In genomic region chr14:30625856-30626726, GRCm38 (mm10) we compare ENCODE assay signal across 8 mouse cellular contexts. TPM values are rescaled to one million over a fixed set of nuclear protein-coding genes. Genes with fewer than 3 reads are reported as not detected.
A peak's percentile ranks its signal among the peaks of the same experiment; 100 is the strongest.
DNase-seq lines count a peak whose midpoint lies in the region; ATAC-seq and TF ChIP-seq lines count a peak whose summit lies in the region.

Gene Prkcd (minus strand): TSS chr14:30626210.

- peak; percentile 84 for ATAC-seq in heart, embryonic 16.5 days (replicated peaks; ENCODE audit: extremely low read depth, insufficient read depth, low FRiP score)
- ATAC-seq in liver, postnatal 0 days = peak; percentile 76
- peak; percentile 63 for ATAC-seq in neural tube, embryonic 13.5 days (ENCODE audit: low read depth)

- H3K4me3 ChIP-seq in ES-Bruce4 (ENCODE audit: low read depth, low read length) = peak within 1 kb of the TSS; percentile 73
- peak within 1 kb of the TSS; percentile 58 for H3K4me3 ChIP-seq in forebrain, embryonic 10.5 days
- peak within 1 kb of the TSS; percentile 65 for H3K4me3 ChIP-seq in heart, embryonic 16.5 days (ENCODE audit: low read length)
- peak within 1 kb of the TSS; percentile 83 for H3K4me3 ChIP-seq in liver, postnatal 0 days (ENCODE audit: low read depth, low read length)
- H3K4me3 ChIP-seq in neural tube, embryonic 13.5 days = peak within 1 kb of the TSS; percentile 58
- H3K4me3 ChIP-seq in thymus, adult 2 months (ENCODE audit: control insufficient read depth, insufficient read depth, low read length) = peak within 1 kb of the TSS; percentile 90

- H3K9me3 ChIP-seq in ES-Bruce4 (replicated peaks; ENCODE audit: control insufficient read depth, insufficient read depth, low read length, poor library complexity, severe bottlenecking) = no peaks in the 10 kb centered on the region
- no peaks in the 10 kb centered on the region for H3K9me3 ChIP-seq in forebrain, embryonic 10.5 days
- H3K9me3 ChIP-seq in heart, embryonic 16.5 days (replicated peaks; ENCODE audit: control insufficient read depth, low read length) = no peaks in the 10 kb centered on the region
- H3K9me3 ChIP-seq in liver, postnatal 0 days (ENCODE audit: low read length) = no peaks in the 10 kb centered on the region
- no peaks in the 10 kb centered on the region for H3K9me3 ChIP-seq in neural tube, embryonic 13.5 days

- TF ChIP-seq CTCF in ES-Bruce4 (IDR thresholded peaks at IDR 0.05; ENCODE audit: low read depth, low read length) = no peak
- TF ChIP-seq CTCF in liver, postnatal 0 days (IDR thresholded peaks at IDR 0.05; ENCODE audit: low read depth) = no peak
- no peak for TF ChIP-seq CTCF in thymus, adult 2 months (IDR thresholded peaks at IDR 0.05; ENCODE audit: borderline replicate concordance, control insufficient read depth, extremely low read depth, insufficient read depth, low read length, poor library complexity)

- peak within 1 kb of the TSS; percentile 82 for H3K9ac ChIP-seq in ES-Bruce4 (ENCODE audit: low read depth, poor library complexity, severe bottlenecking)
- peak within 1 kb of the TSS; percentile 75 for H3K9ac ChIP-seq in heart, embryonic 16.5 days (ENCODE audit: low read length)
- peak within 1 kb of the TSS; percentile 82 for H3K9ac ChIP-seq in liver, postnatal 0 days (replicated peaks)
- peak within 1 kb of the TSS; percentile 73 for H3K9ac ChIP-seq in neural tube, embryonic 13.5 days

- 1% methylated on average over 71 of the region's 71 CpGs for WGBS in forebrain, embryonic 10.5 days
- 1% methylated on average over 71 of the region's 71 CpGs for WGBS in heart, embryonic 16.5 days
- under 1% methylated on average over 51 of the region's 71 CpGs for WGBS in liver, postnatal 0 days (ENCODE audit: insufficient replicate concordance)
- 1% methylated on average over 51 of the region's 71 CpGs for WGBS in neural tube, embryonic 13.5 days
- WGBS in thymus, adult 2 months = 1% methylated on average over 71 of the region's 71 CpGs

- peak within 1 kb of the TSS; percentile 84 for H3K4me2 ChIP-seq in heart, embryonic 16.5 days (ENCODE audit: low read depth, low read length)
- H3K4me2 ChIP-seq in liver, postnatal 0 days (ENCODE audit: low read depth, low read length) = peak within 1 kb of the TSS; percentile 85
- peak within 1 kb of the TSS; percentile 65 for H3K4me2 ChIP-seq in neural tube, embryonic 13.5 days

- TF ChIP-seq EP300 in ES-Bruce4 (IDR thresholded peaks at IDR 0.05; ENCODE audit: insufficient read depth, low read depth, low read length) = no peak
- no peak for TF ChIP-seq EP300 in liver, postnatal 0 days (IDR thresholded peaks at IDR 0.05; ENCODE audit: low read depth)

- no peaks in the 10 kb centered on the region for H3K4me1 ChIP-seq in ES-Bruce4 (ENCODE audit: control insufficient read depth, insufficient read depth, low read length)
- peaks cover 51% of the 10 kb centered on the region for H3K4me1 ChIP-seq in forebrain, embryonic 10.5 days
- peaks cover 21% of the 10 kb centered on the region for H3K4me1 ChIP-seq in heart, embryonic 16.5 days (ENCODE audit: control insufficient read depth, insufficient read depth, low read length)
- peaks cover 37% of the 10 kb centered on the region for H3K4me1 ChIP-seq in liver, postnatal 0 days (ENCODE audit: insufficient read depth)
- peaks cover 33% of the 10 kb centered on the region for H3K4me1 ChIP-seq in neural tube, embryonic 13.5 days (replicated peaks)
- H3K4me1 ChIP-seq in thymus, adult 2 months (replicated peaks; ENCODE audit: control insufficient read depth, insufficient read depth, low read length) = peaks cover 37% of the 10 kb centered on the region

- H3K36me3 ChIP-seq in ES-Bruce4 (ENCODE audit: control insufficient read depth, insufficient read depth, low read length, poor library complexity, severe bottlenecking) = no peaks in the 10 kb centered on the region
- no peaks in the 10 kb centered on the region for H3K36me3 ChIP-seq in forebrain, embryonic 10.5 days (replicated peaks)
- no peaks in the 10 kb centered on the region for H3K36me3 ChIP-seq in heart, embryonic 16.5 days (ENCODE audit: control insufficient read depth, insufficient read depth)
- H3K36me3 ChIP-seq in liver, postnatal 0 days (replicated peaks; ENCODE audit: insufficient read depth, low read length) = no peaks in the 10 kb centered on the region
- H3K36me3 ChIP-seq in neural tube, embryonic 13.5 days = no peaks in the 10 kb centered on the region
- H3K36me3 ChIP-seq in thymus, adult 2 months (ENCODE audit: control insufficient read depth, insufficient read depth, low read length) = no peaks in the 10 kb centered on the region

- peak; percentile 21 for DNase-seq in c-Kit-negative CD71-positive TER-119-positive erythroid progenitor cells, embryonic 14.5 days (ENCODE audit: low read depth, low spot score)
- peak; percentile 70 for DNase-seq in forebrain, embryonic 10.5 days (ENCODE audit: extremely low spot score, low spot score)
- peak; percentile 85 to 94 for DNase-seq in kidney, postnatal 25 days
- DNase-seq in liver, postnatal 0 days = peak; percentile 90
- DNase-seq in thymus, adult 2 months = peak; percentile 92

- H3K27me3 ChIP-seq in ES-Bruce4 (ENCODE audit: control insufficient read depth, insufficient read depth, low read length, poor library complexity, severe bottlenecking) = no peaks in the 10 kb centered on the region
- H3K27me3 ChIP-seq in forebrain, embryonic 10.5 days (ENCODE audit: poor library complexity, severe bottlenecking) = peaks cover 41% of the 10 kb centered on the region
- no peaks in the 10 kb centered on the region for H3K27me3 ChIP-seq in heart, embryonic 16.5 days (ENCODE audit: control insufficient read depth, insufficient read depth, low read length)
- H3K27me3 ChIP-seq in liver, postnatal 0 days (ENCODE audit: insufficient read depth, low read length) = no peaks in the 10 kb centered on the region
- peaks cover 6% of the 10 kb centered on the region; the same call in 1 of the 2 replicates for H3K27me3 ChIP-seq in neural tube, embryonic 13.5 days
- no peaks in the 10 kb centered on the region for H3K27me3 ChIP-seq in thymus, adult 2 months (ENCODE audit: control insufficient read depth, insufficient read depth, low read length)

- H3K27ac ChIP-seq in ES-Bruce4 (ENCODE audit: insufficient read depth, low read length) = no peak within 1 kb of the TSS
- peak within 1 kb of the TSS; percentile 73 for H3K27ac ChIP-seq in forebrain, embryonic 10.5 days
- H3K27ac ChIP-seq in heart, embryonic 16.5 days (ENCODE audit: low read length) = peak within 1 kb of the TSS; percentile 64
- peak within 1 kb of the TSS; percentile 82 for H3K27ac ChIP-seq in liver, postnatal 0 days (ENCODE audit: low read depth)
- peak within 1 kb of the TSS; percentile 75 for H3K27ac ChIP-seq in neural tube, embryonic 13.5 days (replicated peaks)
- peak within 1 kb of the TSS; percentile 27; the same call in 1 of the 2 replicates for H3K27ac ChIP-seq in thymus, adult 2 months (ENCODE audit: control insufficient read depth, insufficient read depth, low read length)

- peak; percentile 47 for TF ChIP-seq POLR2A in ES-Bruce4 (IDR thresholded peaks at IDR 0.05; ENCODE audit: insufficient read depth, low read length)
- peak; percentile 93 for TF ChIP-seq POLR2A in thymus, adult 2 months (IDR thresholded peaks at IDR 0.05; ENCODE audit: control insufficient read depth, extremely low read depth, insufficient read depth, low read length, poor library complexity)

RNA-seq across cellular contexts. Expression of gene Prkcd, which starts in this region (rescaled TPM):
- 46.3 and 47.5 TPM in 2 replicates for polyA plus RNA-seq in ES-Bruce4 (2011; ENCODE audit: insufficient read depth, insufficient read length, low read depth, missing spikeins)
- polyA plus RNA-seq in forebrain, embryonic 10.5 days (2016; fragmentation: Nextera tagmentation; extraction: Ambion mirVana) = 23.6 and 24.8 TPM in 2 replicates
- polyA plus RNA-seq in heart, embryonic 16.5 days (2015; fragmentation: Nextera tagmentation; extraction: Ambion mirVana) = 40.7 and 42.7 TPM in 2 replicates
- 16.7 and 17.8 TPM in 2 replicates for polyA plus RNA-seq in liver, postnatal 0 days (2015; fragmentation: Nextera tagmentation; extraction: Ambion mirVana)
- 55.1 and 63.4 TPM in 2 replicates for polyA plus RNA-seq in neural tube, embryonic 13.5 days (2015; fragmentation: Nextera tagmentation; extraction: Ambion mirVana)
- 201 and 214 TPM in 2 replicates for polyA plus RNA-seq in thymus, adult 2 months (2012; rRNA removed)

Comparison
In these comparisons a context has a peak if more than half of its experiments do, and no peak if none do; other contexts are left out.
1. DNase-seq: peak in every context shown above with its lines; median percentile 92 in thymus, adult 2 months; 90 in liver, postnatal 0 days; 90 in kidney, postnatal 25 days; 70 in forebrain, embryonic 10.5 days; 21 in c-Kit-negative CD71-positive TER-119-positive erythroid progenitor cells, embryonic 14.5 days.